Comparison of ENCODE assay signal across 8 mouse cellular contexts in genomic region chr8:105937496-105938305, GRCm38 (mm10). TPM values are rescaled to one million over a fixed set of nuclear protein-coding genes. Genes with fewer than 3 reads are reported as not detected.
DNase-seq lines count a peak whose midpoint lies in the region; ATAC-seq and TF ChIP-seq lines count a peak whose summit lies in the region.

No protein-coding gene starts in this region.

- H3K4me3 ChIP-seq in limb, embryonic 14.5 days (replicated peaks; ENCODE audit: low read length), result peak overlapping the region; percentile 76
- peak overlapping the region; percentile 46 for H3K4me3 ChIP-seq in midbrain, embryonic 14.5 days (replicated peaks; ENCODE audit: low read depth, low read length)

- WGBS in limb, embryonic 14.5 days, result 2% methylated on average over 33 of the region's 33 CpGs
- WGBS in midbrain, embryonic 14.5 days, result 1% methylated on average over 33 of the region's 33 CpGs

- peaks cover 16% of the 10 kb centered on the region for H3K4me1 ChIP-seq in limb, embryonic 14.5 days (ENCODE audit: control insufficient read depth, insufficient read depth, low read length)
- peaks cover 15% of the 10 kb centered on the region for H3K4me1 ChIP-seq in midbrain, embryonic 14.5 days (ENCODE audit: control insufficient read depth, insufficient read depth, low read length)

- H3K27me3 ChIP-seq in limb, embryonic 14.5 days (ENCODE audit: control insufficient read depth, insufficient read depth, low read length), result no peaks in the 10 kb centered on the region
- H3K27me3 ChIP-seq in midbrain, embryonic 14.5 days (ENCODE audit: control insufficient read depth, insufficient read depth, low read length), result no peaks in the 10 kb centered on the region

- peak overlapping the region; percentile 86 for H3K4me2 ChIP-seq in limb, embryonic 14.5 days (replicated peaks; ENCODE audit: low read depth, low read length, severe bottlenecking)
- H3K4me2 ChIP-seq in midbrain, embryonic 14.5 days (ENCODE audit: low read length), result peak overlapping the region; percentile 84

- DNase-seq in retina, postnatal 1 day, result peak; percentile 34
- no peak for DNase-seq in retina, embryonic 14.5 days (ENCODE audit: low spot score)
- peak; percentile 43 for DNase-seq in c-Kit-positive CD71-positive TER-119-positive erythroid progenitor cells, embryonic 14.5 days (ENCODE audit: low spot score)
- peak; percentile 23 for DNase-seq in forelimb bud, embryonic 11.5 days (ENCODE audit: low read depth, low spot score)
- DNase-seq in limb, embryonic 14.5 days (ENCODE audit: low spot score), result no peak
- peak; percentile 64 for DNase-seq in midbrain, embryonic 14.5 days
- DNase-seq in testis, postnatal 10 days (ENCODE audit: low spot score), result peak; percentile 59

- H3K9me3 ChIP-seq in limb, embryonic 14.5 days (ENCODE audit: control insufficient read depth, low read length), result no peaks in the 10 kb centered on the region
- H3K9me3 ChIP-seq in midbrain, embryonic 14.5 days (ENCODE audit: control insufficient read depth, low read length), result no peaks in the 10 kb centered on the region

- TF ChIP-seq POLR2A in limb, embryonic 14.5 days (IDR thresholded peaks at IDR 0.05; ENCODE audit: borderline replicate concordance, extremely low read depth, insufficient read depth, insufficient read length), result no peak

- H3K27ac ChIP-seq in limb, embryonic 14.5 days (replicated peaks; ENCODE audit: low read depth, low read length), result peak overlapping the region; percentile 70
- peak overlapping the region; percentile 83 for H3K27ac ChIP-seq in midbrain, embryonic 14.5 days (replicated peaks; ENCODE audit: low read depth, low read length)

- peaks cover 40% of the 10 kb centered on the region for H3K36me3 ChIP-seq in limb, embryonic 14.5 days (ENCODE audit: control insufficient read depth, insufficient read depth, low read length)
- no peaks in the 10 kb centered on the region for H3K36me3 ChIP-seq in midbrain, embryonic 14.5 days (ENCODE audit: control insufficient read depth, insufficient read depth, low read length)

- peak overlapping the region; percentile 72 for H3K9ac ChIP-seq in limb, embryonic 14.5 days (ENCODE audit: low read depth, low read length, severe bottlenecking)
- H3K9ac ChIP-seq in midbrain, embryonic 14.5 days (replicated peaks; ENCODE audit: low read length), result peak overlapping the region; percentile 81

- ATAC-seq in inflammation-experienced regulatory T-cells, adult 6 months, result peak; percentile 91
- ATAC-seq in limb, embryonic 14.5 days (ENCODE audit: low FRiP score, low read depth), result peak; percentile 6; the same call in 1 of the 2 replicates
- peak; percentile 44 for ATAC-seq in midbrain, embryonic 14.5 days (ENCODE audit: low FRiP score, low TSS enrichment)

RNA-seq across cellular contexts. Expression of gene Psmb10, which starts 0.5 kb away (rescaled TPM):
- 100 to 1,000 TPM; 368 to 388 (median 373) TPM for polyA plus RNA-seq in inflammation-experienced regulatory T-cells, adult 6 months (2017; shearing (Covaris generic))
- 31.8 and 45.8 TPM in 2 replicates for polyA plus RNA-seq in limb, embryonic 14.5 days (2012; rRNA removed)
- polyA plus RNA-seq in limb, embryonic 14.5 days (2014; fragmentation: Nextera tagmentation; extraction: Ambion mirVana), result 37.8 and 38.8 TPM in 2 replicates
- 50.7 and 67.8 TPM in 2 replicates for polyA plus RNA-seq in midbrain, embryonic 14.5 days (2014; fragmentation: Nextera tagmentation; extraction: Ambion mirVana)

RNA-seq across cellular contexts. Expression of gene Ctrl, which starts 4.0 kb away (rescaled TPM):
- 1 to 10 TPM; 3.0 to 4.1 (median 3.4) TPM for polyA plus RNA-seq in inflammation-experienced regulatory T-cells, adult 6 months (2017; shearing (Covaris generic))
- polyA plus RNA-seq in limb, embryonic 14.5 days (2012; rRNA removed), result 4.1 and 5.7 TPM in 2 replicates
- 0.88 and 1.7 TPM in 2 replicates for polyA plus RNA-seq in limb, embryonic 14.5 days (2014; fragmentation: Nextera tagmentation; extraction: Ambion mirVana)
- 2.0 and 4.4 TPM in 2 replicates for polyA plus RNA-seq in midbrain, embryonic 14.5 days (2014; fragmentation: Nextera tagmentation; extraction: Ambion mirVana)

RNA-seq across cellular contexts. Expression of gene Lcat, which starts 5.5 kb away (rescaled TPM):
- under 1 TPM; 0.44 to 0.67 (median 0.45) TPM for polyA plus RNA-seq in inflammation-experienced regulatory T-cells, adult 6 months (2017; shearing (Covaris generic))
- 15.9 and 18.5 TPM in 2 replicates for polyA plus RNA-seq in limb, embryonic 14.5 days (2012; rRNA removed)
- 1.9 and 3.0 TPM in 2 replicates for polyA plus RNA-seq in limb, embryonic 14.5 days (2014; fragmentation: Nextera tagmentation; extraction: Ambion mirVana)
- 1.0 and 1.5 TPM in 2 replicates for polyA plus RNA-seq in midbrain, embryonic 14.5 days (2014; fragmentation: Nextera tagmentation; extraction: Ambion mirVana)

RNA-seq across cellular contexts. Expression of gene Slc12a4, which starts 28.2 kb away (rescaled TPM):
- polyA plus RNA-seq in inflammation-experienced regulatory T-cells, adult 6 months (2017; shearing (Covaris generic)), result 1 to 10 TPM; 5.4 to 8.8 (median 6.4) TPM
- polyA plus RNA-seq in limb, embryonic 14.5 days (2012; rRNA removed), result 116 and 135 TPM in 2 replicates
- polyA plus RNA-seq in limb, embryonic 14.5 days (2014; fragmentation: Nextera tagmentation; extraction: Ambion mirVana), result 46.0 and 56.2 TPM in 2 replicates
- polyA plus RNA-seq in midbrain, embryonic 14.5 days (2014; fragmentation: Nextera tagmentation; extraction: Ambion mirVana), result 3.7 and 5.2 TPM in 2 replicates

RNA-seq across cellular contexts. Expression of gene Pskh1, which starts 37.5 kb away (rescaled TPM):
- 10 to 100 TPM; 10.0 to 14.4 (median 11.1) TPM for polyA plus RNA-seq in inflammation-experienced regulatory T-cells, adult 6 months (2017; shearing (Covaris generic))
- 57.2 and 82.7 TPM in 2 replicates for polyA plus RNA-seq in limb, embryonic 14.5 days (2012; rRNA removed)
- polyA plus RNA-seq in limb, embryonic 14.5 days (2014; fragmentation: Nextera tagmentation; extraction: Ambion mirVana), result 33.1 and 37.6 TPM in 2 replicates
- 7.9 and 10.7 TPM in 2 replicates for polyA plus RNA-seq in midbrain, embryonic 14.5 days (2014; fragmentation: Nextera tagmentation; extraction: Ambion mirVana)

Comparison
In these comparisons a context has a peak if more than half of its experiments do, and no peak if none do; other contexts are left out.
1. DNase-seq: peak in retina, postnatal 1 day (single experiment), c-Kit-positive CD71-positive TER-119-positive erythroid progenitor cells, embryonic 14.5 days (single experiment), forelimb bud, embryonic 11.5 days (single experiment), midbrain, embryonic 14.5 days (single experiment) and testis, postnatal 10 days (single experiment); none in retina, embryonic 14.5 days (single experiment) and limb, embryonic 14.5 days (single experiment).
2. ATAC-seq: peak in every context shown above with its lines; median percentile 91 in inflammation-experienced regulatory T-cells, adult 6 months; 44 in midbrain, embryonic 14.5 days; 6 in limb, embryonic 14.5 days.